Mouse (Mus musculus) myocyte (in vitro differentiated cells): ENCODE results near the gene Ssrp1. TPM values are rescaled to one million over a fixed set of nuclear protein-coding genes. Genes with fewer than 3 reads are reported as not detected.

Experiments used
- H3K27me3 ChIP-seq: one replicate; pipeline ENCODE4 v1.6.1; 2011; ENCODE audit not compliant: control insufficient read depth, insufficient read depth, insufficient read length
- H3K36me3 ChIP-seq: one replicate; pipeline ENCODE4 v1.6.1; 2011; ENCODE audit not compliant: control insufficient read depth, insufficient read depth
- H3K4me2 ChIP-seq: one replicate; pipeline ENCODE4 v1.6.1; 2011; ENCODE audit warnings: low read depth, control low read depth
- H3K4me3 ChIP-seq: one replicate; pipeline ENCODE4 v1.5.1; 2011; ENCODE audit warnings: mild to moderate bottlenecking, control low read depth, moderate library complexity
- H3K79me2 ChIP-seq: one replicate; pipeline ENCODE4 v1.6.1; 2011; ENCODE audit not compliant: control insufficient read depth, insufficient read depth
- H3ac ChIP-seq: one replicate; pipeline ENCODE4 v1.6.1; 2011; ENCODE audit not compliant: control insufficient read depth, insufficient read length
- CEBPB ChIP-seq: IDR thresholded peaks from 2 replicates; pipeline ENCODE4 v1.6.1; 2011; ENCODE audit warnings: mild to moderate bottlenecking, moderate library complexity; ENCODE audit not compliant: poor library complexity, insufficient read depth, severe bottlenecking
- E2F4 ChIP-seq: IDR thresholded peaks from one replicate; pipeline ENCODE4 v1.6.1; 2011; ENCODE audit warnings: mild to moderate bottlenecking, control low read depth, moderate library complexity; ENCODE audit not compliant: insufficient read depth
- MAX ChIP-seq: IDR thresholded peaks from one replicate; pipeline ENCODE4 v1.6.1; 2011; ENCODE audit warnings: low read depth, mild to moderate bottlenecking, control low read depth
- MYOD1 ChIP-seq, 3 experiments: IDR thresholded peaks; one replicate each; pipeline ENCODE4 v1.6.1; 2011; ENCODE audit warnings: control low read depth in 2 of 3, low read depth in 2 of 3, mild to moderate bottlenecking in 2 of 3, moderate library complexity in 1 of 3; ENCODE audit not compliant: insufficient read length in 2 of 3, control insufficient read depth in 1 of 3
- MYOG ChIP-seq, 3 experiments: IDR thresholded peaks; one replicate each; pipeline ENCODE4 v1.6.1; 2011; ENCODE audit warnings: control low read depth in 2 of 3, low read depth in 2 of 3, mild to moderate bottlenecking in 2 of 3; ENCODE audit not compliant: insufficient read length in 2 of 3, control insufficient read depth in 1 of 3, insufficient read depth in 1 of 3
- POLR2A ChIP-seq: IDR thresholded peaks from one replicate; pipeline ENCODE4 v1.6.1; 2011; ENCODE audit warnings: low read depth, mild to moderate bottlenecking, control low read depth, moderate library complexity; ENCODE audit not compliant: insufficient read length
- POLR2AphosphoS2 ChIP-seq: IDR thresholded peaks from one replicate; pipeline ENCODE4 v1.6.1; 2011; ENCODE audit warnings: low read depth, control low read depth; ENCODE audit not compliant: insufficient read length
- REST ChIP-seq: IDR thresholded peaks from one replicate; pipeline ENCODE4 v1.6.1; 2011; ENCODE audit warnings: mild to moderate bottlenecking, control low read depth, moderate library complexity; ENCODE audit not compliant: insufficient read depth, insufficient read length
- SRF ChIP-seq: IDR thresholded peaks from one replicate; pipeline ENCODE4 v1.6.1; 2011; ENCODE audit warnings: low read depth; ENCODE audit not compliant: control insufficient read depth, insufficient read length
- TCF12 ChIP-seq: IDR thresholded peaks from one replicate; pipeline ENCODE4 v1.6.1; 2011; ENCODE audit warnings: mild to moderate bottlenecking, control low read depth; ENCODE audit not compliant: poor library complexity, insufficient read depth, severe bottlenecking
- TCF3 ChIP-seq: IDR thresholded peaks from one replicate; pipeline ENCODE4 v1.6.1; 2011; ENCODE audit warnings: low read depth, control low read depth; ENCODE audit not compliant: insufficient read length
- USF1 ChIP-seq: IDR thresholded peaks from one replicate; pipeline ENCODE4 v1.6.1; 2011; ENCODE audit warnings: low read depth, mild to moderate bottlenecking, control low read depth, moderate library complexity
- polyA plus RNA-seq: library from polyadenylated mRNA; unstranded; fragments of >200 nt; fragmentation: generic; extraction: Trizol; gene quantifications from one replicate; pipeline ENCODE4 v1.2.1, GENCODE M21; 2012; ENCODE audit warnings: missing spikeins

Ssrp1 gene
- polyA plus RNA-seq, 1 experiment, result 123 TPM

- H3K4me2 ChIP-seq, result peak overlapping the region; percentile 36
- peaks cover 19% of the 10 kb centered on the region for H3K79me2 ChIP-seq
- no peaks in the 10 kb centered on the region for H3K36me3 ChIP-seq
- H3K27me3 ChIP-seq, result no peaks in the 10 kb centered on the region
- peak overlapping the region; percentile 23 for H3K4me3 ChIP-seq
- TF ChIP-seq REST (no peak), MYOG (IDR thresholded peaks at IDR 0.05; ENCODE audit: control insufficient read depth in 1 of 3, insufficient read depth in 1 of 3, insufficient read length in 2 of 3, low read depth in 2 of 3) (no peak), USF1 (no peak), TCF3 (no peak), E2F4 (no peak), CEBPB (no peak), SRF (no peak), TCF12 (no peak), POLR2AphosphoS2 (no peak), MAX (no peak)
- no peak overlapping the region for H3ac ChIP-seq
Measured at GRCm38 (mm10) chr2:85034169-85034568, 2.9 kb upstream of the Ssrp1 start.

DNA sequence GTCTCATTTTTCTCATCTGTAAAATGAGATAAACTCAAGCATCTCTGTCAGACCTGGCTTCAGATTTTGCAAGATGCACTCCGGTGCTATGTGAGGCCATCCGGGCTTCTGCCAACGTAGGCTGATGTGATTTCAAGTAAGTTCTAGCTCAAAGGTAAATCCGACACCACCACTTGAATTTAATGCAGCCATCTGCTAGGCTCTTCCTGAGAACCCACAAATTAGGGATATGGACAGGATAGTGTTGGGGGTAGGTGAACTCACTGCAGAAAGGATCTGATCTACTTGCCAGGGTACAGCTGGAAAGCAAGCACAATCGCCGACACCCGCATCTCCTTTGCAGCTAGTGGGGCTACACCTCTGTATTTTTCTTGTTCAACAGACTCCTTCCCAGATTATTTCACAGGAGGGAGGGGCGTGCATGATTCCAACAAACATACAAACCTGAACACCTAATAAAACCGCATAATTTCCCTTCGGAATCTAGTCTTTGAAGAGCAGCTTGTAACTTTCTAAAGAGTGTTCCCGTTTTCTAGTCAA is 457 bp upstream of the Ssrp1 start:
- TF ChIP-seq MAX (no peak), TCF12 (no peak), MYOG (IDR thresholded peaks at IDR 0.05; ENCODE audit: control insufficient read depth in 1 of 3, insufficient read depth in 1 of 3, insufficient read length in 2 of 3, low read depth in 2 of 3) (no peak), USF1 (no peak), CEBPB (no peak), REST (no peak), SRF (no peak), TCF3 (no peak), POLR2AphosphoS2 (no peak), POLR2A (no peak), MYOD1 (IDR thresholded peaks at IDR 0.05; ENCODE audit: control insufficient read depth in 1 of 3, insufficient read length in 2 of 3, low read depth in 2 of 3) (no peak), E2F4 (no peak)
- Histone ChIP-seq H3K4me2 (peak overlapping the region; percentile 92), H3K79me2 (peaks cover 25% of the 10 kb centered on the region), H3K27me3 (no peaks in the 10 kb centered on the region), H3ac (peak overlapping the region; percentile 93), H3K4me3 (peak overlapping the region; percentile 74), H3K36me3 (peaks cover 20% of the 10 kb centered on the region)

DNA sequence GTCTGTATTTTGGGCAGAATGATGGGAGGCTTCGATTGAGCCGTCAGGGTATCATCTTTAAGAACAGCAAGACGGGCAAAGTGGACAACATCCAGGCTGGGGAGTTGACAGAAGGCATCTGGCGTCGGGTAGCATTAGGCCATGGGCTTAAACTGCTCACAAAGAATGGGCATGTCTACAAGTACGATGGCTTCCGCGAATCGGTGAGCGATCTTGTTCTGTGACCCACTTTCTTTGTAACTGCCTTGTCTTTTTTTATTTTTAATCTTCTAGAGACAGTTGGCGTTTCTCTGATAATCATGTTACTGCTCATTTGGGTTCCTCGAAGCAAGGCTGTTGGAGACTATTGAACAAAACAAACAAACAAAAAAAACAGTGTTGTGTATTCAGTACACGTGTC is 1.3 kb downstream of the Ssrp1 start:
- TF ChIP-seq TCF12, result no peak
- no peak for TF ChIP-seq POLR2A
- TF ChIP-seq MYOD1 (IDR thresholded peaks at IDR 0.05; ENCODE audit: control insufficient read depth in 1 of 3, insufficient read length in 2 of 3, low read depth in 2 of 3), result no peak
- no peak for TF ChIP-seq CEBPB
- peaks cover 36% of the 10 kb centered on the region for H3K36me3 ChIP-seq
- H3K27me3 ChIP-seq, result no peaks in the 10 kb centered on the region
- H3ac ChIP-seq, result no peak overlapping the region
- H3K4me2 ChIP-seq, result peak overlapping the region; percentile 73
- peak overlapping the region; percentile 74 for H3K4me3 ChIP-seq
- peaks cover 25% of the 10 kb centered on the region for H3K79me2 ChIP-seq

DNA sequence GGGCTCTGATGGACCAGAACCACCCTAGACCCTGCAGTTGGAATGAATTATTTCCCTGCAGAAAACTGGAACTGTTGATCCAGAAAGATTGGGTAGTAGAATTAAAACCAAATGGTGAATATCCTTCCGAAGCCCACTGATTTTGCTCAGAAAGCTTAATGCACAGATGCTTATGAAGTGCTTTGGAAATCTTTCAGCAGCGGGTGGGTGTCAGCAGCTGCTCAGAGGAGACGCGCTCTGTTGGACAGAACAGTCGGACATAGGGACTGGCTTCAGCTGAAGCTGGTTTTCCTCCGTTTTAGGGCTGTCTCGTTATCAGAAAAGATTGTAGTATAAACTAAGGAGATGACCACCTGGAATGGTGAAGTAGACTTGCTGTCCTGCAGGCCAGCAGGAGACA is 6.6 kb downstream of the Ssrp1 start:
- Histone ChIP-seq H3K4me2 (no peak overlapping the region), H3K36me3 (peaks cover 55% of the 10 kb centered on the region), H3K4me3 (no peak overlapping the region), H3K79me2 (peaks cover 12% of the 10 kb centered on the region), H3ac (no peak overlapping the region), H3K27me3 (no peaks in the 10 kb centered on the region)
- TF ChIP-seq TCF12, result no peak
- no peak for TF ChIP-seq MYOD1 (IDR thresholded peaks at IDR 0.05; ENCODE audit: control insufficient read depth in 1 of 3, insufficient read length in 2 of 3, low read depth in 2 of 3)

- Histone ChIP-seq H3K4me2 (peak overlapping the region; percentile 64), H3K27me3 (no peaks in the 10 kb centered on the region), H3ac (no peak overlapping the region), H3K4me3 (peak overlapping the region; percentile 77), H3K36me3 (peaks cover 37% of the 10 kb centered on the region), H3K79me2 (peaks cover 19% of the 10 kb centered on the region)
- TF ChIP-seq E2F4 (no peak), TCF3 (no peak), MYOD1 (IDR thresholded peaks at IDR 0.05; ENCODE audit: control insufficient read depth in 1 of 3, insufficient read length in 2 of 3, low read depth in 2 of 3) (no peak), POLR2A (no peak), SRF (no peak), REST (no peak), USF1 (no peak), CEBPB (no peak), MYOG (IDR thresholded peaks at IDR 0.05; ENCODE audit: control insufficient read depth in 1 of 3, insufficient read depth in 1 of 3, insufficient read length in 2 of 3, low read depth in 2 of 3) (no peak), TCF12 (no peak), POLR2AphosphoS2 (no peak), MAX (no peak)
Measured at GRCm38 (mm10) chr2:85046222-85046621, 9.2 kb downstream of the Ssrp1 start.
